Mouse (Mus musculus) heart, embryonic 11.5 days (tissue): ENCODE measurements around the gene Nuak1. TPM values are rescaled to one million over a fixed set of nuclear protein-coding genes. Genes with fewer than 3 reads are reported as not detected.
"Not testable (repeated sequence)": the region's sequence is repeated elsewhere in the genome, so short reads cannot be mapped to it uniquely, and the experiment has no call there.

ENCODE experiments used
- ATAC-seq: fragments of 200-750 bp; cut with Nextera tagmentation; replicated peaks from 2 replicates; pipeline ENCODE4 v1.8.0; 2017; ENCODE audit warnings: moderate library complexity; ENCODE audit not compliant: insufficient number of reproducible peaks, low FRiP score, low TSS enrichment
- H3K27ac ChIP-seq: fragments of 300-500 bp; sonication (generic); 2 replicates; pipeline ENCODE4 v1.5.1; 2014; ENCODE audit warnings: mild to moderate bottlenecking, low read depth, low read length
- H3K27me3 ChIP-seq: fragments of 300-500 bp; sonication (generic); 2 replicates; pipeline ENCODE4 v1.6.1; 2014; ENCODE audit warnings: mild to moderate bottlenecking, low read length, mixed read lengths; ENCODE audit not compliant: control insufficient read depth, insufficient read depth
- H3K36me3 ChIP-seq: fragments of 300-500 bp; sonication (generic); 2 replicates; pipeline ENCODE4 v1.6.1; 2014; ENCODE audit warnings: mild to moderate bottlenecking, low read length, moderate library complexity, mixed read lengths; ENCODE audit not compliant: control insufficient read depth, insufficient read depth
- H3K4me1 ChIP-seq: fragments of 300-500 bp; sonication (generic); 2 replicates; pipeline ENCODE4 v1.6.1; 2014; ENCODE audit warnings: low read length; ENCODE audit not compliant: control insufficient read depth, insufficient read depth
- H3K4me2 ChIP-seq: fragments of 300-500 bp; sonication (generic); 2 replicates; pipeline ENCODE4 v1.6.1; 2014; ENCODE audit warnings: mild to moderate bottlenecking, moderate library complexity
- H3K4me3 ChIP-seq: fragments of 300-500 bp; sonication (generic); 2 replicates; pipeline ENCODE4 v1.5.1; 2014; ENCODE audit warnings: low read depth, low read length
- H3K9ac ChIP-seq: fragments of 300-500 bp; sonication (generic); 2 replicates; pipeline ENCODE4 v1.6.1; 2014; ENCODE audit warnings: mild to moderate bottlenecking, low read depth, low read length, moderate library complexity
- H3K9me3 ChIP-seq: fragments of 300-500 bp; sonication (generic); replicated peaks from 2 replicates; pipeline ENCODE4 v1.6.1; 2016; ENCODE audit warnings: low read length; ENCODE audit not compliant: control insufficient read depth
- WGBS: fragments of 180-500 bp; shearing (Covaris S2); extraction: QIAGEN DNeasy Blood & Tissue Kit; methylation state at CpG from one replicate; pipeline ENCODE4 v1.1.7; 2014; ENCODE audit not compliant: insufficient replicate concordance; 5-methylcytosine and 5-hydroxymethylcytosine counted together
- polyA plus RNA-seq: library from polyadenylated mRNA; unstranded; fragments of >200 nt; fragmentation: Nextera tagmentation; extraction: Ambion mirVana; gene quantifications from 2 replicates; pipeline ENCODE4 v1.2.1, GENCODE M21; 2014

Gene Nuak1
- 2.4 and 3.0 TPM in 2 replicates for polyA plus RNA-seq

GRCm38 (mm10) chr10:84440541-84441433 lies at the start of gene Nuak1:
Gene Nuak1, minus strand, starts transcription at chr10:84440597.
- Histone ChIP-seq H3K9ac (peak within 1 kb of the TSS; percentile 100), H3K9me3 (no peaks in the 10 kb centered on the region), H3K36me3 (no peaks in the 10 kb centered on the region), H3K4me2 (peak within 1 kb of the TSS; percentile 73), H3K27ac (peak within 1 kb of the TSS; percentile 98), H3K4me1 (peaks cover 25% of the 10 kb centered on the region), H3K4me3 (peak within 1 kb of the TSS; percentile 90), H3K27me3 (no peaks in the 10 kb centered on the region)
- peak; percentile 85 for ATAC-seq
- WGBS = under 1% methylated on average over 84 of the region's 94 CpGs

DNA sequence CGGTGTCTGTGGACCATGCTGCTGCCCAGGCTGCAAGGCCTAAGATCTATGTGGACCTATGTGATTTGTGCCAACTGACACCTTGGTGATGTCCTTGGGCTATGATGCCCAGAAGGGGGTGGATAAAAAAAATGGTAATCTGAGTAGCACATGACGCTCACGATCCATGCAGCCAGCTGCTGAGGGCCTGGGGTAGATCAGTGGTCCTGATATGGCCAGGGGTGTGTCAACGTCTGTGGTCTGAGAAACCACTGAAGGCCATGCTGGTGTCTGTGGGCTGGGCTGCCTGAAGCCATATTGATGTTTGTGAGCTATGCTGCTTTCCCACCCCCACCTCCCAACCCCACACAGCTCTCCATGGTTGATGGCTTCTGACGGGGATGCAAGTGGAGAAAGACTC lies 49.7 kb upstream of the Nuak1 start:
- Histone ChIP-seq H3K4me2 (no peak overlapping the region), H3K27ac (no peak overlapping the region), H3K4me1 (peaks cover 5% of the 10 kb centered on the region; the same call in 1 of the 2 replicates), H3K27me3 (no peaks in the 10 kb centered on the region), H3K9ac (no peak overlapping the region), H3K36me3 (no peaks in the 10 kb centered on the region), H3K9me3 (no peaks in the 10 kb centered on the region), H3K4me3 (no peak overlapping the region)
- WGBS = 81% methylated on average over 5 of the region's 5 CpGs
- no peak for ATAC-seq

GRCm38 (mm10) chr10:84488315-84488714 lies 47.9 kb upstream of the Nuak1 start:
- Histone ChIP-seq H3K4me2 (no peak overlapping the region), H3K9me3 (no peaks in the 10 kb centered on the region), H3K9ac (no peak overlapping the region), H3K4me1 (no peaks in the 10 kb centered on the region), H3K36me3 (no peaks in the 10 kb centered on the region), H3K27ac (no peak overlapping the region), H3K27me3 (no peaks in the 10 kb centered on the region), H3K4me3 (no peak overlapping the region)
- WGBS = 38% methylated on average over 6 of the region's 6 CpGs
- no peak for ATAC-seq

GRCm38 (mm10) chr10:84484661-84485060 lies 44.3 kb upstream of the Nuak1 start:
- H3K4me1 ChIP-seq = peaks cover 5% of the 10 kb centered on the region
- H3K4me3 ChIP-seq = no peak overlapping the region
- H3K27me3 ChIP-seq = no peaks in the 10 kb centered on the region
- no peaks in the 10 kb centered on the region for H3K36me3 ChIP-seq
- no peak overlapping the region for H3K9ac ChIP-seq
- H3K27ac ChIP-seq = no peak overlapping the region
- no peaks in the 10 kb centered on the region for H3K9me3 ChIP-seq
- no peak overlapping the region for H3K4me2 ChIP-seq
- ATAC-seq = no peak
- 59% methylated on average over 1 of the region's 1 CpGs for WGBS

- H3K4me2 ChIP-seq = no peak overlapping the region
- H3K9me3 ChIP-seq = no peaks in the 10 kb centered on the region
- no peak for ATAC-seq
- no peaks in the 10 kb centered on the region for H3K27me3 ChIP-seq
- H3K36me3 ChIP-seq = no peaks in the 10 kb centered on the region
- H3K9ac ChIP-seq = no peak overlapping the region
- no peak overlapping the region for H3K27ac ChIP-seq
- no peak overlapping the region for H3K4me3 ChIP-seq
- H3K4me1 ChIP-seq = peaks cover 5% of the 10 kb centered on the region
- 76% methylated on average over 3 of the region's 3 CpGs for WGBS
Observed at GRCm38 (mm10) chr10:84483553-84483952, 43.2 kb upstream of the Nuak1 start.

DNA sequence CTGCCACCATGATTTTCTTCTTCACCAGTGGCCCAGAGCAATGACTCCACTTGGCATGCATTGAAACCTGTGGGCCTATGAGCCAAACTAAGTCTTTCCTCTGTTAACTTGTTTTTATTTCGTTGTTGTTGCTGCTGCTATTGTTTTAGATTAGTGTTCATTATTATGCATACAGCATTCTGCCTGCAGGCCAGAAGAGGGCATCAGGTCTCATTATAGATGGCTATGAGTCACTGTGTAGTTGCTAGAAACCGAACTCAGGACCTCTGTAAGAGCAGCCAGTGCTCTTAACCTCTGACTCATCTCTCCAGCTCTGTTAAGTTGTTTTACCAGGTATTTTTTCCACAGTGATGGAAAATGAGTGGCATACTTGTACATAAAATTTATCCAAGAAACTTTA lies 42.7 kb upstream of the Nuak1 start:
- Histone ChIP-seq H3K9ac (no peak overlapping the region), H3K4me1 (peaks cover 5% of the 10 kb centered on the region), H3K4me3 (no peak overlapping the region), H3K27ac (no peak overlapping the region), H3K9me3 (no peaks in the 10 kb centered on the region), H3K27me3 (no peaks in the 10 kb centered on the region), H3K36me3 (no peaks in the 10 kb centered on the region), H3K4me2 (no peak overlapping the region)
- 73% methylated on average over 2 of the region's 2 CpGs for WGBS
- ATAC-seq = no peak

- H3K27ac ChIP-seq, H3K27me3 ChIP-seq, H3K4me2 ChIP-seq, H3K36me3 ChIP-seq, H3K9me3 ChIP-seq, ATAC-seq, H3K9ac ChIP-seq, H3K4me3 ChIP-seq: not testable (repeated sequence)
- WGBS = 91% methylated on average over 15 of the region's 15 CpGs
- peaks cover 11% of the 10 kb centered on the region for H3K4me1 ChIP-seq
Observed at GRCm38 (mm10) chr10:84482418-84482817, 42.0 kb upstream of the Nuak1 start.

- Histone ChIP-seq H3K27ac (peak overlapping the region; percentile 54), H3K9ac (no peak overlapping the region)
- no peak for ATAC-seq
Observed at GRCm38 (mm10) chr10:84481327-84481671, 40.9 kb upstream of the Nuak1 start.

More at GRCm38 (mm10) chr10:84481327-84481671, 40.9 kb upstream of the Nuak1 start:
- Histone ChIP-seq H3K4me2 (no peak overlapping the region; the same call in 1 of the 2 replicates), H3K4me1 (peaks cover 13% of the 10 kb centered on the region), H3K36me3 (no peaks in the 10 kb centered on the region), H3K27me3 (no peaks in the 10 kb centered on the region), H3K9me3 (no peaks in the 10 kb centered on the region), H3K4me3 (no peak overlapping the region)
- 67% methylated on average over 5 of the region's 5 CpGs for WGBS
